Mouse (Mus musculus) spleen, adult 2 months (tissue): ENCODE results near the gene Nedd4. TPM values are rescaled to one million over a fixed set of nuclear protein-coding genes. Genes with fewer than 3 reads are reported as not detected.

Experiments used
- DNase-seq, 2 experiments: peaks; one replicate each; pipeline versions ENCODE4 v3.0.0 to v3.0.0-alpha.2; 2012 to 2021; ENCODE audit warnings: low spot score in 2 of 2, low read depth in 1 of 2
- H3K27ac ChIP-seq: fragments of 200-500 bp; 2 replicates; pipeline ENCODE4 v1.5.1; 2012; ENCODE audit warnings: low read length, inconsistent platforms; ENCODE audit not compliant: insufficient read depth
- H3K27me3 ChIP-seq: fragments of 200-500 bp; 2 replicates; pipeline ENCODE4 v1.6.1; 2012; ENCODE audit warnings: mild to moderate bottlenecking, moderate library complexity, low read length, inconsistent platforms; ENCODE audit not compliant: control insufficient read depth, insufficient read depth
- H3K36me3 ChIP-seq: fragments of 200-500 bp; 2 replicates; pipeline ENCODE4 v1.6.1; 2012; ENCODE audit warnings: mild to moderate bottlenecking, low read length, inconsistent platforms; ENCODE audit not compliant: control insufficient read depth, insufficient read depth
- H3K4me1 ChIP-seq: fragments of 200-500 bp; 2 replicates; pipeline ENCODE4 v1.6.1; 2011; ENCODE audit warnings: inconsistent platforms; ENCODE audit not compliant: control insufficient read depth, insufficient read depth, insufficient read length
- H3K4me3 ChIP-seq: fragments of 200-500 bp; 2 replicates; pipeline ENCODE4 v1.5.1; 2011; ENCODE audit warnings: mild to moderate bottlenecking, inconsistent platforms; ENCODE audit not compliant: insufficient read depth, insufficient read length; ENCODE audit errors: extremely low read depth
- CTCF ChIP-seq: fragments of 200-500 bp; IDR thresholded peaks from 2 replicates; pipeline ENCODE4 v1.5.1; 2011; ENCODE audit warnings: mild to moderate bottlenecking, inconsistent platforms; ENCODE audit not compliant: insufficient read depth, insufficient read length, insufficient replicate concordance; ENCODE audit errors: extremely low read depth
- POLR2A ChIP-seq: fragments of 200-500 bp; IDR thresholded peaks from 2 replicates; pipeline ENCODE4 v1.6.1; 2011; ENCODE audit warnings: low read depth, low read length, inconsistent platforms
- WGBS: fragments of 180-500 bp; shearing (Covaris S2); methylation state at CpG from one replicate; pipeline ENCODE4 v1.1.7; 2018; 5-methylcytosine and 5-hydroxymethylcytosine counted together
- polyA plus RNA-seq: library from polyadenylated mRNA; depleted of rRNA; stranded (reverse); fragments of >200 nt; gene quantifications from 2 replicates; pipeline ENCODE4 v1.2.3, GENCODE M21; 2012

Nedd4 gene
- polyA plus RNA-seq, 1 experiment = 30.6 TPM

DNA sequence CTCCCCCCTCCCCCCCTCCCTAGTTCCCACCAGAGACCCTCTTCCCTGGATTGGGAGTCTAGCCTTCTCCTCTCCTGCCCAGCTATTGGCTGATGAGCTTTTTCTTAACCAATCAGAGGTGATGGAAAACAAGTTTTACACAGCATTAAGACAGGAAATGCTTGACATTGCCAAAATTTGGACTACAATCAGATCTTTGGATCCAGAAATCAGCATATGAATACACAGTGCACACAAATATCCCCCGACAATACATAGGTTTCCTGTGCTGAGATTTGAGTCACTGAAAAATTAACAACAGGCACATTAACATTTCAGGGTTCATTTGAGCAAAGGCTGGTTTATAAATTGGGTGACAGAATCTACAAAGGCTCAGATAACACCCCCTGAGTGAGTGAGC lies 4.5 kb upstream of the Nedd4 start:
- Histone ChIP-seq H3K27ac (no peak overlapping the region), H3K36me3 (no peaks in the 10 kb centered on the region), H3K4me1 (peaks cover 6% of the 10 kb centered on the region; the same call in 1 of the 2 replicates), H3K4me3 (no peak overlapping the region), H3K27me3 (peaks cover 5% of the 10 kb centered on the region; the same call in 1 of the 2 replicates)
- TF ChIP-seq POLR2A = no peak
- no peak for TF ChIP-seq CTCF
- WGBS = 80% methylated on average over 1 of the region's 1 CpGs
- DNase-seq = no peak

DNA sequence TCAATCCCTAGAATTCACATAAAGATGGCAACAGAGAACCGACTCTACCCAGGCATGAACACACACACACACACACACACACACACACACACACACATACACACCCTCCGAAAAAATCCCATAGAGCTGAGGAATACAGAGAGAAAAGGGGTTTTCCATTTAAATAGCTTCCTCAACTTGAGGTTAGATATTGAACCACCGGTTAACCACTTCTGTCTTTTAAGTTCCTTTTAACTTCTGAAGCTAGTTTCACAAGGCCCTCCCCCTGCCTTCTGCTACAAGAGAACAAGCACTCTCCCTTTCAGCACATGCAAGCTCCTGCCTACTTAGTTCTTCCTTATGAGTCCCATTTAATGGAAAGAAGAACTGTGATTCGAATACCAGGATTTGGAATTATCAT lies 2.0 kb upstream of the Nedd4 start:
- H3K4me1 ChIP-seq = peaks cover 6% of the 10 kb centered on the region; the same call in 1 of the 2 replicates
- no peak for TF ChIP-seq POLR2A
- TF ChIP-seq CTCF = no peak
- no peaks in the 10 kb centered on the region for H3K36me3 ChIP-seq
- 9% methylated on average over 4 of the region's 4 CpGs for WGBS
- peak; percentile 70 to 91 for DNase-seq
- no peak overlapping the region for H3K4me3 ChIP-seq
- H3K27ac ChIP-seq = no peak overlapping the region
- peaks cover 5% of the 10 kb centered on the region; the same call in 1 of the 2 replicates for H3K27me3 ChIP-seq

DNA sequence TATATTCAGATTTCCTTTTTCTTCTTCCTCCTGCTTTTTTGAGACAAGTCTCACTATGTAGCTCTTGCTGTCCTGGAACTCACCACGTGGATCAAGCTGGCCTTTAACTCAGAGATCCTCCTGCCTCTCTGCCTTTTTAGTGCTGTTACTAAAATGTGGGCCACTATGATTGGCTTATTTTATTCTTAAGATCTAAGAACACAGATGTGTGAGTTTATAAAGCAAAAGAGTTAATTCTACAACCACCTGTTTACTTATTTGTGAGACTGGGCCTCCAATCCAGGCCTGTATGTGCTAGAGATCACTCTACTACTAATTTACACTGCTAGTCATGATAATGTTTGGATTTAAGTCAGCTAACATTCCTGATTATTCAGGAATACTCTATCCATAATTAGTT lies 1.2 kb upstream of the Nedd4 start:
- no peak for DNase-seq
- Histone ChIP-seq H3K36me3 (no peaks in the 10 kb centered on the region), H3K4me3 (no peak overlapping the region), H3K27me3 (peaks cover 5% of the 10 kb centered on the region; the same call in 1 of the 2 replicates), H3K4me1 (peaks cover 6% of the 10 kb centered on the region; the same call in 1 of the 2 replicates), H3K27ac (no peak overlapping the region)
- WGBS = 80% methylated on average over 1 of the region's 1 CpGs
- TF ChIP-seq POLR2A (no peak), CTCF (no peak)

DNA sequence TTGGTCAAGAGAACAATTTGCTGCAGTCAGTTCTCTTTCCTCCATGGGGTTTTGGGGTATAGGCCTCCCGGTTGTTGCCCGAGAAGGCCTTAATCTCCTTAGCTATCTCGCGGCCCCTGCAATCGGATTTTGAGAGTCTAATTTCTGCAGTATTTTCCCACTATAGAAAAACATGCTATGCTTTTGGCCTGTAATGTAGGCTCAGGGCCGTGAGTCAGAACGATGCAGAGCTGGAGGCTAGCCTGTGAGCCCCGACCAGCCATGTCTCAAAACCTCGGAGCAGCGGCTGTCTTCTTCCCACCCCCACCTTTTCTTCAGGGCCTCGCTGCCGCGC lies 618 bp upstream of the Nedd4 start:
- TF ChIP-seq CTCF (no peak), POLR2A (no peak)
- 7% methylated on average over 13 of the region's 13 CpGs for WGBS
- Histone ChIP-seq H3K4me1 (peaks cover 6% of the 10 kb centered on the region; the same call in 1 of the 2 replicates), H3K27ac (peak overlapping the region; percentile 91), H3K27me3 (peaks cover 5% of the 10 kb centered on the region; the same call in 1 of the 2 replicates), H3K4me3 (peak overlapping the region; percentile 78), H3K36me3 (0 out of 2 replicates have a peak, but pooled peaks cover 2% of the 10 kb centered on the region)
- DNase-seq = no peak

DNA sequence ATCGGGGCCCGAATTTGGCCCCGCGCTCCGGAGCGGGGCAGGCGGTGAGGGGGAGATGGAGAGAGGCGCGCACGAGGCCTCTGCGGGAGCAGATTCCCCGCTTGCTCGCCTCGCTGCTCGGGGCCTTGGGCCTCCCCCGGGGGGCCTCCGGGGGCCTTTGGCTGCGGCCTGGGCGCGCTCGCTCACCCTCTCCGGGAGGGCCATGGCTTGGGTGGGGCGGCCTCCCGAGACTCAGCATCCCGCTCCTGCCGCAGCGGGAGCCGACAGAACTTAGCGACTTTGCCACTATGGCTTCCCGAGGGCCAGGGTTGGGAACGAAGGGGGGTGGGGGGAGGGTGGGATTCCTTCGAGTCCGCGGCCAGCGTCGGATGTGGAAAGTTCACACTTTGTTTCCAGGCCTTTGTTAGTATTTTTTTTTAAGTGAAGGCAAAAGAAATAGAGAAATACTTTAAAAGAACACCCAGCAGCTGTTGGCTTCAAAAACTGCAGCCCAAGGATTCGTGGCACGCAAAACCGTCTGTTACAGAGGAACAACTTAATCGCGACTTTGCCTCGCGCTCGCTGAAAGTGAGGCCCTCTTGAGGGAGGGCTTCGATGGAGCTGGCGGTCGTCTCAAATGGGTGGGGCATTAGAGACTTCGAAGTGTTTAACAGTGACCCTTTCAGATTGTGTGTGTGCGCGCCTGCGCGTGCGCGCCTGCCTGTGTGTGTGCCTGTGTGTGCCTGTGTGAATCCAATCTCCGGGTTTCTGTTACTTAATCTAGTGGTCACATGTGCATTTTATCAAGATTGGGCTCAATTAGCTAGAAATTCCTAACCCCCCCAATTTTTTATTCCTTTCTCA lies 766 bp downstream of the Nedd4 start:
- H3K4me3 ChIP-seq = peak overlapping the region; percentile 78
- 1% methylated on average over 45 of the region's 55 CpGs for WGBS
- 0 out of 2 replicates have a peak, but pooled peaks cover 2% of the 10 kb centered on the region for H3K36me3 ChIP-seq
- DNase-seq = peak in 1 of 2 experiments; percentile 30
- H3K4me1 ChIP-seq = peaks cover 6% of the 10 kb centered on the region; the same call in 1 of the 2 replicates
- H3K27me3 ChIP-seq = peaks cover 5% of the 10 kb centered on the region; the same call in 1 of the 2 replicates
- peak overlapping the region; percentile 76; the same call in 1 of the 2 replicates for H3K27ac ChIP-seq
- TF ChIP-seq CTCF (no peak), POLR2A (no peak; the same call in 1 of the 2 replicates)

DNA sequence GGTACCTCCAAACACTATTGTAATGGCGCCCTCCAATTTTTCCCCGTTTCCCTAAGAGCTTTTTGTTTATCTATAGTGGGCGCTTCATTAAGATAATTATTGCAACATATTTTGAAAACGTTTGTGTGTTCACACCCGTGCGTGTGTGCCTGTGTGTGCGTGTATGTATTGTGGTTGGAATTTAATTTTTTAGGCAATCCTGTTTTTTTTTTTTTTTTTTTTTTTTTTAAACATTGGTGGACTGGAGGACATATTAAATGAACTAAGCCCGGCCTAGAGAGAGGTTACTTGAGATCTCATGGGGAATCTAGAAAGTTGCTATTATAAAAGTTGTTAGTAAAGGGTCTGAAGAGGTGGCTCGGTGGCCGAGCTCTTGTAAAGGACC lies 1.4 kb downstream of the Nedd4 start:
- WGBS = 65% methylated on average over 10 of the region's 10 CpGs
- H3K4me3 ChIP-seq = no peak overlapping the region; the same call in 1 of the 2 replicates
- no peak for TF ChIP-seq POLR2A
- TF ChIP-seq CTCF = no peak
- H3K27me3 ChIP-seq = peaks cover 5% of the 10 kb centered on the region; the same call in 1 of the 2 replicates
- H3K4me1 ChIP-seq = peaks cover 6% of the 10 kb centered on the region; the same call in 1 of the 2 replicates
- H3K27ac ChIP-seq = no peak overlapping the region
- DNase-seq = no peak
- H3K36me3 ChIP-seq = 0 out of 2 replicates have a peak, but pooled peaks cover 2% of the 10 kb centered on the region
